19 mouse cellular contexts compared by ENCODE assay signal in genomic region chr9:40519294-40519693, GRCm38 (mm10).
"Had no signal": no experiment of that assay in that cellular context is flagged by ENCODE, and none has a peak within 500 bp of the region (broad histone marks: within the 10 kb centered on the region; RNA-seq: fewer than 3 reads in every experiment).

No protein-coding gene starts in this region.

- H3K27ac ChIP-seq: limb, embryonic 10.5 days; limb, embryonic 13.5 days; liver, embryonic 12.5 days; liver, embryonic 15.5 days; lung, embryonic 15.5 days; midbrain, embryonic 10.5 days; midbrain, embryonic 13.5 days had no signal

- H3K9me3 ChIP-seq: limb, embryonic 10.5 days; limb, embryonic 13.5 days; liver, embryonic 12.5 days; liver, embryonic 15.5 days; lung, embryonic 15.5 days; megakaryocyte, embryonic 14.5 days; midbrain, embryonic 10.5 days; midbrain, embryonic 13.5 days had no signal

- H3K27me3 ChIP-seq: limb, embryonic 13.5 days; liver, embryonic 12.5 days; liver, embryonic 15.5 days; lung, embryonic 15.5 days; megakaryocyte, embryonic 14.5 days; midbrain, embryonic 13.5 days had no signal

- ATAC-seq: liver, embryonic 12.5 days; midbrain, embryonic 13.5 days had no signal

- H3K4me2 ChIP-seq: limb, embryonic 13.5 days; liver, embryonic 12.5 days; liver, embryonic 15.5 days; lung, embryonic 15.5 days; midbrain, embryonic 13.5 days had no signal

- H3K4me1 ChIP-seq: limb, embryonic 10.5 days; limb, embryonic 13.5 days; liver, embryonic 12.5 days; liver, embryonic 15.5 days; lung, embryonic 15.5 days; midbrain, embryonic 10.5 days; midbrain, embryonic 13.5 days had no signal

- H3K9ac ChIP-seq: limb, embryonic 13.5 days; liver, embryonic 12.5 days; liver, embryonic 15.5 days; lung, embryonic 15.5 days; midbrain, embryonic 13.5 days had no signal

- H3K4me3 ChIP-seq: limb, embryonic 10.5 days; limb, embryonic 13.5 days; liver, embryonic 12.5 days; liver, embryonic 15.5 days; lung, embryonic 15.5 days; megakaryocyte, embryonic 14.5 days; midbrain, embryonic 10.5 days; midbrain, embryonic 13.5 days had no signal

- DNase-seq: kidney, adult 11 months; kidney, adult 9 months; kidney, postnatal 14 days; kidney, postnatal 4 days; liver; lung, adult 18-20 months; lung, postnatal 10 days; lung, postnatal 36 days; thymus, adult 2 months; thymus, postnatal 14 days; thymus, postnatal 4 days had no signal

- H3K36me3 ChIP-seq: limb, embryonic 10.5 days; limb, embryonic 13.5 days; liver, embryonic 12.5 days; liver, embryonic 15.5 days; lung, embryonic 15.5 days; midbrain, embryonic 10.5 days; midbrain, embryonic 13.5 days had no signal
